Mouse (Mus musculus) cerebellum, adult 2 months (tissue): ENCODE measurements around the gene Cpt1c. TPM values are rescaled to one million over a fixed set of nuclear protein-coding genes. Genes with fewer than 3 reads are reported as not detected.

Experiments used
- DNase-seq, 2 experiments: peaks; one replicate each; pipeline ENCODE4 v3.0.0; 2021
- H3K27ac ChIP-seq: fragments of 200-500 bp; 2 replicates; pipeline ENCODE4 v1.5.1; 2012; ENCODE audit warnings: low read length, control low read depth, inconsistent platforms; ENCODE audit not compliant: insufficient read depth
- H3K27me3 ChIP-seq: fragments of 200-500 bp; 2 replicates; pipeline ENCODE4 v1.6.1; 2012; ENCODE audit warnings: inconsistent platforms, mild to moderate bottlenecking, low read length, moderate library complexity; ENCODE audit not compliant: control insufficient read depth, insufficient read depth
- H3K4me1 ChIP-seq: fragments of 200-500 bp; 2 replicates; pipeline ENCODE4 v1.6.1; 2011; ENCODE audit warnings: low read length; ENCODE audit not compliant: control insufficient read depth, insufficient read depth
- H3K4me3 ChIP-seq: fragments of 200-500 bp; replicated peaks from 2 replicates; pipeline ENCODE3; 2011; ENCODE audit warnings: mild to moderate bottlenecking, low read depth, low read length, control low read depth; ENCODE audit not compliant: insufficient read depth
- CTCF ChIP-seq: fragments of 200-500 bp; IDR thresholded peaks from 2 replicates; pipeline ENCODE4 v1.5.1; 2011; ENCODE audit warnings: low read depth, mild to moderate bottlenecking, control low read depth, low read length, moderate library complexity, borderline replicate concordance; ENCODE audit not compliant: insufficient read depth
- POLR2A ChIP-seq: fragments of 200-500 bp; IDR thresholded peaks from 2 replicates; pipeline ENCODE4 v1.6.1; 2011; ENCODE audit warnings: low read length, control low read depth, borderline replicate concordance; ENCODE audit not compliant: insufficient read depth
- WGBS: fragments of 180-500 bp; shearing (Covaris S2); methylation state at CpG from one replicate; pipeline ENCODE4 v1.1.7; 2018; 5-methylcytosine and 5-hydroxymethylcytosine counted together
- polyA plus RNA-seq: library from polyadenylated mRNA; depleted of rRNA; stranded (reverse); fragments of >200 nt; gene quantifications from 2 replicates; pipeline ENCODE4 v1.2.3, GENCODE M21; 2012

Gene Cpt1c
- polyA plus RNA-seq, 1 experiment = 129 TPM

GRCm38 (mm10) chr7:44942904-44943303, 31.7 kb downstream of the Cpt1c start, which contains the start of gene Tsks:
Gene Tsks (plus strand): TSS chr7:44943204.
- Histone ChIP-seq H3K4me3 (no peak within 1 kb of the TSS), H3K4me1 (no peaks in the 10 kb centered on the region), H3K27ac (no peak within 1 kb of the TSS), H3K27me3 (no peaks in the 10 kb centered on the region)
- WGBS = 59% methylated on average over 7 of the region's 7 CpGs
- DNase-seq = no peak
- TF ChIP-seq CTCF (no peak), POLR2A (no peak)

- H3K27me3 ChIP-seq = no peaks in the 10 kb centered on the region
- no peak overlapping the region for H3K4me3 ChIP-seq
- no peak overlapping the region for H3K27ac ChIP-seq
- DNase-seq = no peak
- TF ChIP-seq CTCF (no peak), POLR2A (no peak)
- WGBS = 93% methylated on average over 4 of the region's 4 CpGs
- H3K4me1 ChIP-seq = no peaks in the 10 kb centered on the region
These were observed 36.0 kb downstream of the Cpt1c start for GRCm38 (mm10) chr7:44938680-44939079.

- Histone ChIP-seq H3K4me3 (peak within 1 kb of the TSS; percentile 76), H3K4me1 (peaks cover 10% of the 10 kb centered on the region), H3K27ac (peak within 1 kb of the TSS; percentile 67), H3K27me3 (no peaks in the 10 kb centered on the region)
- peak; percentile 99 to 100 for DNase-seq
- WGBS = under 1% methylated on average over 84 of the region's 84 CpGs
- TF ChIP-seq POLR2A = peak; percentile 80; the same call in 1 of the 2 replicates
- TF ChIP-seq CTCF = no peak
These were observed 45.2 kb downstream of the Cpt1c start, which contains the start of gene Ap2a1 for GRCm38 (mm10) chr7:44929204-44930151. Gene Ap2a1 (minus strand): TSS chr7:44929496.

- WGBS = 0% methylated on average over 1 of the region's 1 CpGs
- Histone ChIP-seq H3K27me3 (no peaks in the 10 kb centered on the region), H3K27ac (peak overlapping the region; percentile 67), H3K4me1 (peaks cover 10% of the 10 kb centered on the region), H3K4me3 (peak overlapping the region; percentile 76)
- peak in 1 of 2 experiments; percentile 7 for DNase-seq
- TF ChIP-seq CTCF (no peak), POLR2A (no peak)
These were observed 46.1 kb downstream of the Cpt1c start for GRCm38 (mm10) chr7:44928570-44928969.

- Histone ChIP-seq H3K27me3 (no peaks in the 10 kb centered on the region), H3K27ac (no peak overlapping the region), H3K4me1 (peaks cover 10% of the 10 kb centered on the region), H3K4me3 (no peak overlapping the region)
- TF ChIP-seq CTCF (peak; percentile 63), POLR2A (no peak)
- DNase-seq = peak in 1 of 2 experiments; percentile 38
- WGBS = 41% methylated on average over 3 of the region's 3 CpGs
These were observed 49.2 kb downstream of the Cpt1c start for GRCm38 (mm10) chr7:44925468-44925867.

GRCm38 (mm10) chr7:44922530-44922929, 52.1 kb downstream of the Cpt1c start:
- H3K27me3 ChIP-seq = no peaks in the 10 kb centered on the region
- H3K4me1 ChIP-seq = peaks cover 18% of the 10 kb centered on the region
- H3K27ac ChIP-seq = no peak overlapping the region
- H3K4me3 ChIP-seq = no peak overlapping the region
- DNase-seq = peak in 1 of 2 experiments; percentile 7
- TF ChIP-seq CTCF = no peak
- TF ChIP-seq POLR2A = no peak

- no peak for TF ChIP-seq POLR2A
- TF ChIP-seq CTCF = no peak
- Histone ChIP-seq H3K4me1 (peaks cover 13% of the 10 kb centered on the region), H3K27ac (peak overlapping the region; percentile 55; the same call in 1 of the 2 replicates), H3K4me3 (no peak overlapping the region), H3K27me3 (no peaks in the 10 kb centered on the region)
- 34% methylated on average over 5 of the region's 5 CpGs for WGBS
- no peak for DNase-seq
These were observed 55.5 kb downstream of the Cpt1c start for GRCm38 (mm10) chr7:44919127-44919526.
